Mouse (Mus musculus) heart, adult 2 months (tissue): ENCODE data around the gene Zfp277. TPM values are rescaled to one million over a fixed set of nuclear protein-coding genes. Genes with fewer than 3 reads are reported as not detected.

ENCODE experiments used
- DNase-seq, 2 experiments: peaks; one replicate each; pipeline ENCODE4 v3.0.0; 2021
- H3K27ac ChIP-seq: fragments of 200-600 bp; 2 replicates; pipeline ENCODE4 v1.8.1; 2022
- H3K27me3 ChIP-seq: fragments of 200-500 bp; 2 replicates; pipeline ENCODE4 v1.6.1; 2012; ENCODE audit warnings: mild to moderate bottlenecking, low read length, inconsistent platforms, mixed read lengths; ENCODE audit not compliant: control insufficient read depth, insufficient read depth
- H3K36me3 ChIP-seq: fragments of 200-500 bp; 2 replicates; pipeline ENCODE4 v1.6.1; 2012; ENCODE audit warnings: low read length, inconsistent platforms; ENCODE audit not compliant: control insufficient read depth, insufficient read depth
- H3K4me1 ChIP-seq: fragments of 200-500 bp; 2 replicates; pipeline ENCODE4 v1.6.1; 2011; ENCODE audit warnings: low read length; ENCODE audit not compliant: control insufficient read depth, insufficient read depth
- H3K4me3 ChIP-seq: fragments of 200-600 bp; 2 replicates; pipeline ENCODE4 v1.8.1; 2022
- H3K79me2 ChIP-seq: fragments of 200-500 bp; replicated peaks from 2 replicates; pipeline ENCODE4 v1.6.1; 2012; ENCODE audit warnings: mild to moderate bottlenecking, inconsistent platforms, low read length, moderate library complexity, mixed read lengths; ENCODE audit not compliant: control insufficient read depth, insufficient read depth
- H3K9ac ChIP-seq: fragments of 200-500 bp; 2 replicates; pipeline ENCODE4 v1.6.1; 2012; ENCODE audit warnings: low read depth, mild to moderate bottlenecking, control low read depth, inconsistent platforms, low read length, mixed read lengths
- CTCF ChIP-seq: fragments of 200-600 bp; IDR thresholded peaks from 2 replicates; pipeline ENCODE4 v1.8.1; 2022; ENCODE audit warnings: antibody characterized with exemption, mild to moderate bottlenecking, moderate library complexity
- EP300 ChIP-seq: fragments of 200-500 bp; IDR thresholded peaks from 2 replicates; pipeline ENCODE4 v1.6.1; 2011; ENCODE audit warnings: low read depth, low read length, control low read depth; ENCODE audit not compliant: insufficient read depth
- POLR2A ChIP-seq: fragments of 200-500 bp; IDR thresholded peaks from 2 replicates; pipeline ENCODE4 v1.6.1; 2011; ENCODE audit warnings: mild to moderate bottlenecking, low read depth, low read length, control low read depth; ENCODE audit not compliant: insufficient read depth
- WGBS: fragments of 180-500 bp; shearing (Covaris S2); methylation state at CpG from one replicate; pipeline ENCODE4 v1.1.7; 2018; 5-methylcytosine and 5-hydroxymethylcytosine counted together
- intact Hi-C: fragments of 180-260 bp; cut with DNase I; formaldehyde crosslinking; loops from one replicate; pipeline ENCODE4 v1.15.1; 2025
- polyA plus RNA-seq: library from polyadenylated mRNA; depleted of rRNA; stranded (reverse); fragments of >200 nt; gene quantifications from 2 replicates; pipeline ENCODE4 v1.2.3, GENCODE M21; 2012
- total RNA-seq, 2 experiments: library from RNA; stranded (reverse); gene quantifications; 2 replicates each; pipeline ENCODE4 v1.2.3; 2021

The Zfp277 gene
- total and polyA plus RNA-seq, 3 experiments: 5.2 to 10.9 (median 10.6) TPM

GRCm38 (mm10) chr12:40335303-40335702, 110.4 kb downstream of the Zfp277 start:
- Histone ChIP-seq H3K4me3 (no peak overlapping the region), H3K27me3 (no peaks in the 10 kb centered on the region), H3K36me3 (no peaks in the 10 kb centered on the region), H3K27ac (no peak overlapping the region), H3K9ac (no peak overlapping the region), H3K79me2 (no peaks in the 10 kb centered on the region), H3K4me1 (no peaks in the 10 kb centered on the region; the same call in 1 of the 2 replicates)
- WGBS: 97% methylated on average over 3 of the region's 3 CpGs
- intact Hi-C loops: no loop called here
- TF ChIP-seq POLR2A (no peak), EP300 (no peak)
- DNase-seq: no peak

GRCm38 (mm10) chr12:40331467-40331866, 114.2 kb downstream of the Zfp277 start:
- intact Hi-C loops: no loop called here
- Histone ChIP-seq H3K4me1 (no peaks in the 10 kb centered on the region), H3K36me3 (no peaks in the 10 kb centered on the region; the same call in 1 of the 2 replicates), H3K27me3 (no peaks in the 10 kb centered on the region), H3K27ac (no peak overlapping the region), H3K79me2 (no peaks in the 10 kb centered on the region), H3K9ac (no peak overlapping the region), H3K4me3 (no peak overlapping the region)
- 95% methylated on average over 3 of the region's 3 CpGs for WGBS
- DNase-seq: no peak
- TF ChIP-seq POLR2A: no peak

- no peaks in the 10 kb centered on the region; the same call in 1 of the 2 replicates for H3K36me3 ChIP-seq
- no peaks in the 10 kb centered on the region for H3K27me3 ChIP-seq
- intact Hi-C loops: no loop called here
- no peak for DNase-seq
- TF ChIP-seq EP300: no peak
- TF ChIP-seq CTCF: no peak
- TF ChIP-seq POLR2A: no peak
- no peaks in the 10 kb centered on the region for H3K4me1 ChIP-seq
- H3K79me2 ChIP-seq: no peaks in the 10 kb centered on the region
- no peak overlapping the region for H3K9ac ChIP-seq
- no peak overlapping the region for H3K27ac ChIP-seq
- 70% methylated on average over 5 of the region's 5 CpGs for WGBS
- no peak overlapping the region for H3K4me3 ChIP-seq
Observed at GRCm38 (mm10) chr12:40327012-40327660, 118.6 kb downstream of the Zfp277 start.

- Histone ChIP-seq H3K79me2 (no peaks in the 10 kb centered on the region), H3K9ac (no peak overlapping the region), H3K4me1 (no peaks in the 10 kb centered on the region), H3K36me3 (no peaks in the 10 kb centered on the region; the same call in 1 of the 2 replicates), H3K4me3 (no peak overlapping the region), H3K27ac (no peak overlapping the region), H3K27me3 (no peaks in the 10 kb centered on the region)
- 90% methylated on average over 5 of the region's 5 CpGs for WGBS
- intact Hi-C loops: no loop called here
- no peak for TF ChIP-seq POLR2A
- no peak for TF ChIP-seq EP300
- TF ChIP-seq CTCF: no peak
- no peak for DNase-seq
Observed at GRCm38 (mm10) chr12:40325582-40325981, 120.1 kb downstream of the Zfp277 start.

GRCm38 (mm10) chr12:40324819-40325218, 120.9 kb downstream of the Zfp277 start:
- DNase-seq: no peak
- H3K4me1 ChIP-seq: no peaks in the 10 kb centered on the region
- H3K27me3 ChIP-seq: no peaks in the 10 kb centered on the region
- TF ChIP-seq EP300 (no peak), CTCF (no peak), POLR2A (no peak)
- no peaks in the 10 kb centered on the region; the same call in 1 of the 2 replicates for H3K36me3 ChIP-seq
- H3K9ac ChIP-seq: no peak overlapping the region
- no peak overlapping the region for H3K4me3 ChIP-seq
- 92% methylated on average over 5 of the region's 5 CpGs for WGBS
- H3K79me2 ChIP-seq: no peaks in the 10 kb centered on the region
- intact Hi-C loops: no loop called here
- H3K27ac ChIP-seq: no peak overlapping the region

GRCm38 (mm10) chr12:40315146-40315545, 130.6 kb downstream of the Zfp277 start:
- Histone ChIP-seq H3K27me3 (no peaks in the 10 kb centered on the region), H3K79me2 (no peaks in the 10 kb centered on the region), H3K4me3 (no peak overlapping the region), H3K27ac (no peak overlapping the region), H3K9ac (no peak overlapping the region), H3K4me1 (no peaks in the 10 kb centered on the region), H3K36me3 (no peaks in the 10 kb centered on the region)
- no peak for DNase-seq
- TF ChIP-seq CTCF: no peak
- no peak for TF ChIP-seq POLR2A
- TF ChIP-seq EP300: no peak
- intact Hi-C loops: no loop called here
- 83% methylated on average over 2 of the region's 2 CpGs for WGBS
